Mouse (Mus musculus): ENCODE data around the gene Dnah6. TPM values are rescaled to one million over a fixed set of nuclear protein-coding genes. Genes with fewer than 3 reads are reported as not detected.

The Dnah6 gene
- polyA plus RNA-seq, 1 experiment = 0.70 TPM

DNA sequence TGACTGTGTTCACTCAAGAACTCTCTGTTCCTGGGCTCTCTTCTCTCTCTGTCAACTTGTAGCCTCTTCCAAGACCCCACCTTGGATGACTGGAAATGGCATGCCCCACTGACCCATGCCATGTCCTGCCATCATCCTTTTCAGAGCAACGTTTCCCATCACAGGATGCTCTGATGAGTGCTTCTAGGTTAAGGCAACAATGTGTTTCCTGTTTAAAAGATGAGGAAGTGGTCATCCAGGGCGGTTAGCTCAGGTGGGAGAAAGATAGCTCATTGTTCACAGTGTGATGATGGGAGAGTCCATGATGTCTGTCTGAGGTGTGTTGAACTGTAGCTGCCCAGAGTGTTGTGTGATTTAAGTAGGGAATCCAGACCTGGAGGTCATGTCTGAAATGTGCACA lies 107.6 kb downstream of the Dnah6 start:
- 1% methylated on average over 2 of the region's 2 CpGs for WGBS
- no peaks in the 10 kb centered on the region; the same call in 1 of the 2 replicates for H3K4me1 ChIP-seq (ENCODE audit: control insufficient read depth, insufficient read depth, low read length)
- no peak overlapping the region for H3K27ac ChIP-seq (ENCODE audit: control insufficient read depth, insufficient read depth, low read depth, low read length, poor library complexity)
- H3K4me3 ChIP-seq (replicated peaks; ENCODE audit: control insufficient read depth, low read depth, low read length) = no peak overlapping the region
- TF ChIP-seq CTCF (IDR thresholded peaks at IDR 0.05; ENCODE audit: control insufficient read depth, insufficient read depth, low read length) (no peak), POLR2A (IDR thresholded peaks at IDR 0.05; ENCODE audit: borderline replicate concordance, control insufficient read depth, low read depth, low read length) (no peak)

DNA sequence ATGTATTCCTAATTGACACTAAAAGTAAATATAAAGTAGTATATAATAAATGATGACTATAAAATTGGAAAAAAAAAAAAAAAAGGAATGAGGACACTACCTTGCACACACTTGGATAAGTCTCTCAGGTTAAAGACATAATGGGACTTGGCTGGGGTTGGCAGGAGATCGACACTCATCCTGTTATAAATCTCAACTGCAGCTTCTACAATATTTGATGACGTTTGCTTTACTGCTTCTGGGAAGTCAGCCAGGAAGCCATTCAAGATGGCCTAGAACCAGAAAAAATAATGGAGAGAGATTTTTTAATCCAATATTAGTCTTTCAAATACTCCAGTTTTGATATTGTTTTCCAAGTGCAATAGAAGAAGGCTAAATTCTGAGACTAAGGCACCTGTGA lies 108.1 kb downstream of the Dnah6 start:
- Histone ChIP-seq H3K4me3 (replicated peaks; ENCODE audit: control insufficient read depth, low read depth, low read length) (no peak overlapping the region), H3K4me1 (ENCODE audit: control insufficient read depth, insufficient read depth, low read length) (no peaks in the 10 kb centered on the region; the same call in 1 of the 2 replicates), H3K27ac (ENCODE audit: control insufficient read depth, insufficient read depth, low read depth, low read length, poor library complexity) (no peak overlapping the region)
- TF ChIP-seq POLR2A (IDR thresholded peaks at IDR 0.05; ENCODE audit: borderline replicate concordance, control insufficient read depth, low read depth, low read length) (no peak), CTCF (IDR thresholded peaks at IDR 0.05; ENCODE audit: control insufficient read depth, insufficient read depth, low read length) (no peak)
- 10% methylated on average over 2 of the region's 2 CpGs for WGBS

DNA sequence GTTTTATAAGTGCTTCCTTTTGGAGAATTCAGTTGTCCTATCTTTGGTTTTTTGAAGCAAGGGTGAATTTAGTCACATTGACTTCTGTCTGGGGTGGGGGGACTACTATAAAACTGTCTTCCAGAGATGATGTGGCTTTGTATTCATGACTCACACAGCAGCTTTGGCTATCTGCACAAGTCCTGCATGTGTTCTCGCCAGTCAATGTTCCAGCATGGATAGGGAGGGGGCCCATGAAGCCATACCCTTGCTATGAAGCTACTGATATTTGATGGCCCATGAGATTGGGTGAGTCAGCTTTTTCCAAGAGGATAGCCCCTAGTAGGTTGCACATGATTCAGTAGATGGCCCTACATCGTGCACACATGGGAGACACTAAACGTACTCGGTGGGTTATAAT lies 128.3 kb downstream of the Dnah6 start:
- WGBS = 93% methylated on average over 4 of the region's 4 CpGs
- H3K4me3 ChIP-seq (replicated peaks; ENCODE audit: control insufficient read depth, low read depth, low read length) = no peak overlapping the region
- no peaks in the 10 kb centered on the region for H3K4me1 ChIP-seq (ENCODE audit: control insufficient read depth, insufficient read depth, low read length)
- no peak overlapping the region for H3K27ac ChIP-seq (ENCODE audit: control insufficient read depth, insufficient read depth, low read depth, low read length, poor library complexity)
- TF ChIP-seq CTCF (IDR thresholded peaks at IDR 0.05; ENCODE audit: control insufficient read depth, insufficient read depth, low read length) (no peak), POLR2A (IDR thresholded peaks at IDR 0.05; ENCODE audit: borderline replicate concordance, control insufficient read depth, low read depth, low read length) (no peak)

DNA sequence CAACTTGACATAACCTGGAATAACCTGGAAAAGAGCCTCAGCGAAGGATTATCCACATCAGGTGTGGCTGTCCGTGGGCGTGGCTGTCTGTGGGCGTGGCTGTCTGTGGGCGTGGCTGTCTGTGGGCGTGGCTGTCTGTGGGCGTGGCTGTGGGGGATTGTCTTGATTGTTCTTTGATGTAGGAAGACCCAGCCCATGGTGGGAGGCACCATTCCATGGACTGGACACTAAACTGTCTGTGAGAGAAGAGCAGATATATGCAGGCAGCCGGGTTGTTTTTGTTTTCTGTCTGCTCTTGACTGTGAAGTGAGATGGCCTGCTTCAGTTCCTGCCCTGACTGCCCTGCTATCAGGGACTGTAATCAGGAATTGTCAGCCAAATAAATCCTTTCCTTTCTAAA lies 130.6 kb downstream of the Dnah6 start:
- TF ChIP-seq CTCF (IDR thresholded peaks at IDR 0.05; ENCODE audit: control insufficient read depth, insufficient read depth, low read length) (no peak), POLR2A (IDR thresholded peaks at IDR 0.05; ENCODE audit: borderline replicate concordance, control insufficient read depth, low read depth, low read length) (no peak)
- 78% methylated on average over 8 of the region's 8 CpGs for WGBS
- Histone ChIP-seq H3K4me1 (ENCODE audit: control insufficient read depth, insufficient read depth, low read length) (no peaks in the 10 kb centered on the region), H3K27ac (ENCODE audit: control insufficient read depth, insufficient read depth, low read depth, low read length, poor library complexity) (no peak overlapping the region), H3K4me3 (replicated peaks; ENCODE audit: control insufficient read depth, low read depth, low read length) (no peak overlapping the region)

DNA sequence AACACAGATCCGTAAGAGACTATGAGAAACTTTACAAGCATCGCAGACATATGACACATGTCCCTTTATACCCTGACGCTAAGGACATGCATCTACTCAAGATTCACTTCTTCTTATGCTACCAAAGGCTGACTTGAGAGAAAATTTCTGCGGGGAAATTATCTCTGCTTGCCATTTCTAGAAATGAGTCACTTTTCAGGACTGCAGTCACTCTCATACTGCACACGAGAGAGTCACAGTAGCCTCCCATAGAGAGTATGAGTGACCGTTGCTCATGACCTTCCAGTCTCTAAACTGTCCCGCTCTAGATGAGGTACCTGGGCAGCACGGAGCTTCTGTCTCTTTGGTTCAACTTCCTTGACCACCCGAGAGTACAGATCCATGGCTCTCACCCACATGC lies 138.9 kb downstream of the Dnah6 start:
- Histone ChIP-seq H3K27ac (ENCODE audit: control insufficient read depth, insufficient read depth, low read depth, low read length, poor library complexity) (no peak overlapping the region), H3K4me3 (replicated peaks; ENCODE audit: control insufficient read depth, low read depth, low read length) (no peak overlapping the region), H3K4me1 (ENCODE audit: control insufficient read depth, insufficient read depth, low read length) (no peaks in the 10 kb centered on the region)
- TF ChIP-seq POLR2A (IDR thresholded peaks at IDR 0.05; ENCODE audit: borderline replicate concordance, control insufficient read depth, low read depth, low read length) = no peak
- no peak for TF ChIP-seq CTCF (IDR thresholded peaks at IDR 0.05; ENCODE audit: control insufficient read depth, insufficient read depth, low read length)
- 83% methylated on average over 9 of the region's 9 CpGs for WGBS

DNA sequence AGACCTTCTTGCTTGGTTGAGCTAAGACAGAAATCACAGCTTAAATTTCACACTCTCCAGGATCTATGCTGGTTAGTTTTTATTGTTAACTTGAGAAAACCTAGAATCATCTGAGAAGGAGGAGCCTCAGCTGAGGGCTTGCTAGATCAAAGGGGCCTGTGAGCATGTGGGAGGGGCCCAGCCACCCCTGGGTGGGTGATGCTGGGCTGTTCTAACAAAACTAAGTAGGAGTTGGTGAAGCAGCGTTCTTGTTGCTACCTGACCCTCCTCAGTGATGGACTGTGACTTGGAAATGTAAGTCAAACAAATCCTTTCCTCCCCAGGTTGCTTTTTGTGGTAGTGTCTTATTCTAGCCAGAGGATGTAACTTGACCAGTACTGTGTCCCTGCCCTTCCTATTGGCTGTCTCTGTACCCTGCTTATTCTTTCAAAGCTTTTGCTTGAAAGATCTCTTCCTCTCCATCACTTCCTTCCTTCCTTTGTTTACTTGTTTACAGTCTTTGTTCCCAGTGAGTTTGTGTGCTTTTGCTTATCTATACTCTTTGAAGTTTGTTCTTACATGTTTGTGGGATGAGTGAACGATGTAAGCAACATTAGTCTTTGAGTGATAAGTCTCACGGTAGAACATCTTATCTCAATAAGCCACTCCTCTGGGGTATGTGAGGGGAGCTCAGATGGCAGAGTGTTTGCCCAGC lies 149.2 kb downstream of the Dnah6 start:
- TF ChIP-seq POLR2A (IDR thresholded peaks at IDR 0.05; ENCODE audit: borderline replicate concordance, control insufficient read depth, low read depth, low read length) (no peak), CTCF (IDR thresholded peaks at IDR 0.05; ENCODE audit: control insufficient read depth, insufficient read depth, low read length) (no peak)
- WGBS = 60% methylated on average over 3 of the region's 3 CpGs
- no peak overlapping the region for H3K27ac ChIP-seq (ENCODE audit: control insufficient read depth, insufficient read depth, low read depth, low read length, poor library complexity)
- no peak overlapping the region for H3K4me3 ChIP-seq (replicated peaks; ENCODE audit: control insufficient read depth, low read depth, low read length)
- no peaks in the 10 kb centered on the region for H3K4me1 ChIP-seq (ENCODE audit: control insufficient read depth, insufficient read depth, low read length)

DNA sequence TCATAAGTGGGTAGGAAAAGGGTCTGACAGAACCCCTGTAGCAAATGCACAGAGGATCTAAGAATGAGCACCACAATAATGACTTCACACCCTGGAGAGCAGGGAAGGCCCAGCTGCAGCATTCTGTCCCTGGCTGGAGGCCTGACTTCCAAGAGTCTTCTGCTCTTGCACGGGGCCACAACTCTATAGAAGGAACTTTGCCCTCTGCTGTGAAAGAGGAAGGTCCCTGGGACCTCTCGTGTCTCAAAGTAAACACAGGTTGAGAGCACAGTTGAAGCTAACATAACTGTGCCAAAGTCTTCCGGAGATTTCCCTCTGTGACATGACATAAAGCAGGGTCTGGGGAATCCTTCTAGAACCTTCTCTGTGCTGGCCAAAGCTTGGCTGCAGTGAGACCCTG lies 150.2 kb downstream of the Dnah6 start:
- H3K27ac ChIP-seq (ENCODE audit: control insufficient read depth, insufficient read depth, low read depth, low read length, poor library complexity) = no peak overlapping the region
- no peak for TF ChIP-seq CTCF (IDR thresholded peaks at IDR 0.05; ENCODE audit: control insufficient read depth, insufficient read depth, low read length)
- no peak for TF ChIP-seq POLR2A (IDR thresholded peaks at IDR 0.05; ENCODE audit: borderline replicate concordance, control insufficient read depth, low read depth, low read length)
- no peaks in the 10 kb centered on the region for H3K4me1 ChIP-seq (ENCODE audit: control insufficient read depth, insufficient read depth, low read length)
- 29% methylated on average over 3 of the region's 3 CpGs for WGBS
- no peak overlapping the region for H3K4me3 ChIP-seq (replicated peaks; ENCODE audit: control insufficient read depth, low read depth, low read length)

DNA sequence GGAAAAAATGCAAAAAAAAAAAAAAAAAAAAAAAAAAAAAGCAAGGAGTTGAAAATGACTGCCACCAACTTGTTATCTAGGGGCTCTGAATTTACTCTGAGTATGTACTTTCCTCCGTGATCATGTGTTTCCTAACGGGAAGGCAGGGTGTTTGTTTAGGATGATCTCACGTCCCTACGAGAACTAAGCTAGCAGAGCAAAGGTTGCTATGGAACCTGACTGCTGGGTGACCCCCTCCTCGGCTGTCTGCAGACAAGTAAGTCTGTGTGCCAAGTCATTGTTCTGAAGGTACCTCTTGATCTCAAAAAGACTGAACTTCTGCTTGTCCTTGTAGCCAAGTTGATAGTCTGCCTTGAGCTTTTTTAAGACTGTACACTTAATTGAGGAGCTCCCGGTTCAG lies 150.8 kb downstream of the Dnah6 start:
- H3K4me3 ChIP-seq (replicated peaks; ENCODE audit: control insufficient read depth, low read depth, low read length) = no peak overlapping the region
- TF ChIP-seq CTCF (IDR thresholded peaks at IDR 0.05; ENCODE audit: control insufficient read depth, insufficient read depth, low read length) (no peak), POLR2A (IDR thresholded peaks at IDR 0.05; ENCODE audit: borderline replicate concordance, control insufficient read depth, low read depth, low read length) (no peak)
- H3K27ac ChIP-seq (ENCODE audit: control insufficient read depth, insufficient read depth, low read depth, low read length, poor library complexity) = no peak overlapping the region
- WGBS = 85% methylated on average over 6 of the region's 6 CpGs
- H3K4me1 ChIP-seq (ENCODE audit: control insufficient read depth, insufficient read depth, low read length) = no peaks in the 10 kb centered on the region

DNA sequence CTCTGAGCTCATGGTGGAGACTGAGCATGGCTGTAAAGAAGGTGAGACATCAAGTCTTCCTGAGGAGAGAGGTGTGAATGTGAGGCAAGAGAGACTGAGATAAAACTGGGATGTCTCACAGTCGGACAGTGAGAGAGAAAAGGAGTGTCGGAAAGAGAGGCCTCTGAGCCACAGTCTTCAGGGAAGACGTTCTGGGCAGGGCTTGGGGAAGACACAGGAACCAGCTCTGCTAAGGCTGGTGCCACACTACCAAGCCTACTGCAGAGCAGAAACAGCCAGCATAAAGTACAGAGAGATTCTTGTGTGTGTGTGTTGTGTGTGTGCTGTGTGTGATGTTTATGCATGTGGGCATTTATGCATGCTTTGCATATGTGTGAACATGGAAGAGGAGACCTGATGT lies 156.9 kb downstream of the Dnah6 start:
- WGBS = 83% methylated on average over 3 of the region's 3 CpGs
- no peak overlapping the region for H3K4me3 ChIP-seq (replicated peaks; ENCODE audit: control insufficient read depth, low read depth, low read length)
- TF ChIP-seq POLR2A (IDR thresholded peaks at IDR 0.05; ENCODE audit: borderline replicate concordance, control insufficient read depth, low read depth, low read length) (no peak), CTCF (IDR thresholded peaks at IDR 0.05; ENCODE audit: control insufficient read depth, insufficient read depth, low read length) (no peak)
- no peaks in the 10 kb centered on the region; the same call in 1 of the 2 replicates for H3K4me1 ChIP-seq (ENCODE audit: control insufficient read depth, insufficient read depth, low read length)
- H3K27ac ChIP-seq (ENCODE audit: control insufficient read depth, insufficient read depth, low read depth, low read length, poor library complexity) = no peak overlapping the region
